ENCODE assay signal across 38 mouse cellular contexts in genomic region chr3:106223391-106223790, GRCm38 (mm10). TPM values are rescaled to one million over a fixed set of nuclear protein-coding genes. Genes with fewer than 3 reads are reported as not detected.
"Had no signal": no experiment of that assay in that cellular context is flagged by ENCODE, and none has a peak within 500 bp of the region (broad histone marks: within the 10 kb centered on the region; RNA-seq: fewer than 3 reads in every experiment).

No protein-coding gene starts in this region.

RNA-seq across cellular contexts. Expression of gene Chil4, which starts 4.1 kb away (rescaled TPM):
- total RNA-seq: left cerebral cortex, postnatal 10 days; left cerebral cortex, postnatal 14 days; left cerebral cortex, postnatal 25 days; left cerebral cortex, postnatal 36 days; left cerebral cortex, postnatal 4 days; megakaryocyte progenitor cell, adult 5-6 weeks; megakaryocyte-erythroid progenitor cell, adult 5-6 weeks; midbrain, postnatal 0 days; monocyte, adult 5-6 weeks had no signal
- polyA plus RNA-seq: limb, embryonic 10.5 days; limb, embryonic 11.5 days; limb, embryonic 12.5 days; limb, embryonic 13.5 days; limb, embryonic 14.5 days; limb, embryonic 15.5 days; liver, embryonic 11.5 days; liver, embryonic 12.5 days; liver, embryonic 13.5 days; liver, embryonic 14.5 days; liver, embryonic 15.5 days; liver, embryonic 16.5 days; liver, postnatal 0 days; lung, embryonic 14.5 days; lung, embryonic 16.5 days; lung, postnatal 0 days; macrophage; midbrain, embryonic 10.5 days; midbrain, embryonic 11.5 days; midbrain, embryonic 12.5 days; midbrain, embryonic 13.5 days; midbrain, embryonic 14.5 days; midbrain, embryonic 15.5 days; midbrain, embryonic 16.5 days; midbrain, postnatal 0 days; myocyte; neural tube, embryonic 11.5 days; neural tube, embryonic 12.5 days; neural tube, embryonic 13.5 days had no signal

RNA-seq across cellular contexts. Expression of gene Chil3, which starts 56.0 kb away (rescaled TPM):
- total RNA-seq: left cerebral cortex, postnatal 10 days; left cerebral cortex, postnatal 14 days; left cerebral cortex, postnatal 25 days; left cerebral cortex, postnatal 36 days; left cerebral cortex, postnatal 4 days; midbrain, postnatal 0 days had no signal
- polyA plus RNA-seq: limb, embryonic 10.5 days; limb, embryonic 11.5 days; limb, embryonic 12.5 days; liver, embryonic 11.5 days; liver, embryonic 12.5 days; lung, embryonic 14.5 days; lung, embryonic 15.5 days; midbrain, embryonic 10.5 days; midbrain, embryonic 11.5 days; midbrain, embryonic 12.5 days; midbrain, embryonic 13.5 days; midbrain, embryonic 14.5 days; midbrain, embryonic 16.5 days; midbrain, postnatal 0 days; myocyte; neural tube, embryonic 11.5 days; neural tube, embryonic 12.5 days; neural tube, embryonic 13.5 days had no signal
